Mouse (Mus musculus) thymus, adult 2 months (tissue): Measurements from ENCODE around the gene Tuba3b.

Source experiments
- CTCF ChIP-seq: fragments of 200-500 bp; IDR thresholded peaks from 2 replicates; pipeline ENCODE4 v1.5.1; 2012; ENCODE audit warnings: mild to moderate bottlenecking, control low read depth, low read length, moderate library complexity, borderline replicate concordance; ENCODE audit not compliant: control insufficient read depth, poor library complexity, insufficient read depth; ENCODE audit errors: extremely low read depth
- POLR2A ChIP-seq: fragments of 200-500 bp; IDR thresholded peaks from 2 replicates; pipeline ENCODE4 v1.6.1; 2012; ENCODE audit warnings: mild to moderate bottlenecking, low read length, control low read depth, moderate library complexity; ENCODE audit not compliant: control insufficient read depth, poor library complexity, insufficient read depth; ENCODE audit errors: extremely low read depth

DNA sequence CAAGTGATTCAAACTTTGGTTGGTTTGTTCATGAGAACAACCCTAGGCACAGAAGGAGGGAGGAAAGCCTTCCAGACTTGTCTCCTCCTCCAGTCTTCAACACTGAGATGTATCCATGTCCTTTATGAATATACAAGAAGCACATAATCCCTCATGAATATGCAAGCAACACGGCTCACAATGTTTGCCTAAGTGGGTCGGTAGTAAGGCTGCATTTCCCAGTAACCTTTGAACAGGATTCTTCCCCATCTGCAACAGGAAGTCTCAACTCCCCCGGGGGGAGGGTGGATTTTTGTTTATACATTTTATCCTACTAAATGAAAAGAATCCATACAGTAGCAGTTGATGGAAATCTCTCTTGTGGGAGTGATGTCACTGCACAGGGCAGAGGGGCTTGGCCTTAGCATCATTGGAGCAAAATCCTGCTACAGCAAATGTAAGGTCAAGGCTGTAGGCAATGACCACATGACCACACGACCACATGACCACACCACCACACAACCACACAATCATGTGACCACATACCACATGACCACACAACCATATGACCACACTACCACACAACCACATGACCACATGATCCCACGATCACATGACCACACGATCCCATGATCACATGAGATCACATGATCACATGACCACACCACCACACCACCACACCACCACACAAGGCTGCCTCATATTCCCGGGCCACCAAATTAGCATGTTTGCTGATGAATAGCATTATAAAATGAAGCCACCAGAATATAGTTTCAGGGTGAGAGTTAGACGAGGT lies 38.7 kb downstream of the Tuba3b start:
- TF ChIP-seq CTCF (no peak), POLR2A (no peak)
